Mouse (Mus musculus): ENCODE measurements around the gene R3hdm1. TPM values are rescaled to one million over a fixed set of nuclear protein-coding genes. Genes with fewer than 3 reads are reported as not detected.

Gene R3hdm1
- 81.2 and 89.3 TPM in 2 replicates for polyA plus RNA-seq (2014; fragmentation: Nextera tagmentation; extraction: Ambion mirVana)

- DNase-seq (ENCODE audit: low spot score): peak; percentile 94
- Histone ChIP-seq H3K4me3 (ENCODE audit: low read depth, low read length) (peak within 1 kb of the TSS; percentile 87), H3K9me3 (ENCODE audit: control insufficient read depth, low read length) (no peaks in the 10 kb centered on the region), H3K9ac (ENCODE audit: low read depth, low read length) (peak within 1 kb of the TSS; percentile 93), H3K27me3 (replicated peaks; ENCODE audit: control insufficient read depth, insufficient read depth, low read length) (no peaks in the 10 kb centered on the region), H3K27ac (ENCODE audit: low read depth, low read length) (peak within 1 kb of the TSS; percentile 83), H3K36me3 (ENCODE audit: control insufficient read depth, insufficient read depth, low read length) (no peaks in the 10 kb centered on the region), H3K4me1 (replicated peaks; ENCODE audit: control insufficient read depth, insufficient read depth, low read length) (peaks cover 3% of the 10 kb centered on the region), H3K4me2 (peak within 1 kb of the TSS; percentile 73)
- WGBS: 1% methylated on average over 43 of the region's 43 CpGs
- ATAC-seq (replicated peaks; ENCODE audit: low FRiP score): peak; percentile 92
Measured at GRCm38 (mm10) chr1:128102641-128103461, at the start of gene R3hdm1, which contains the start of gene Zranb3. R3hdm1 (plus strand) TSS chr1:128103301. Zranb3 (minus strand) TSS chr1:128103047.

DNA sequence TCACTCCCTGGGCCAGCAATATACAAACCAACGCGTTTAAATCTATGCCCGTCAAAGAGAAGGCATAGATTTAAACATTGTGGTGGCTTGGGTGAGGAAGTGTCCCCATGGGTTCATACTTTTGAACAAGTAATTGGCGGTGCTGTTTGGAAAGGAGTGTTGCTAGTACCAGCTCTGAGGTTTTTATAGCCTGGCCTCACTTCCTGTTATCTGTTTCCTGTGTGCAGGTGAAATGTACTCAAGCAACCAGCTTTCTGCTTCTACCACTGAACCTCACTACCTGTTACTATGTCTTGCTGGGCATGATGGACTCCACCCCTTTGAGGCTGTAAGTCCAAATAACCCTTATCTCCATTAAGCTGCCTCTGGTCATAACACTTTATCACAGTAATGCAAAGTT, 45.8 kb upstream of the R3hdm1 start:
- no peak overlapping the region for H3K27ac ChIP-seq (ENCODE audit: low read depth, low read length)
- peaks cover 9% of the 10 kb centered on the region; the same call in 1 of the 2 replicates for H3K4me1 ChIP-seq (replicated peaks; ENCODE audit: control insufficient read depth, insufficient read depth, low read length)
- H3K9me3 ChIP-seq (ENCODE audit: control insufficient read depth, low read length): no peaks in the 10 kb centered on the region
- no peaks in the 10 kb centered on the region for H3K27me3 ChIP-seq (replicated peaks; ENCODE audit: control insufficient read depth, insufficient read depth, low read length)
- H3K36me3 ChIP-seq (ENCODE audit: control insufficient read depth, insufficient read depth, low read length): no peaks in the 10 kb centered on the region
- H3K4me2 ChIP-seq: no peak overlapping the region
- H3K4me3 ChIP-seq (ENCODE audit: low read depth, low read length): no peak overlapping the region
- no peak for DNase-seq (ENCODE audit: low spot score)
- WGBS: 90% methylated on average over 4 of the region's 4 CpGs
- H3K9ac ChIP-seq (ENCODE audit: low read depth, low read length): no peak overlapping the region
- ATAC-seq (replicated peaks; ENCODE audit: low FRiP score): 0 out of 2 replicates have a peak, but pooled peaks have one; percentile 10

DNA sequence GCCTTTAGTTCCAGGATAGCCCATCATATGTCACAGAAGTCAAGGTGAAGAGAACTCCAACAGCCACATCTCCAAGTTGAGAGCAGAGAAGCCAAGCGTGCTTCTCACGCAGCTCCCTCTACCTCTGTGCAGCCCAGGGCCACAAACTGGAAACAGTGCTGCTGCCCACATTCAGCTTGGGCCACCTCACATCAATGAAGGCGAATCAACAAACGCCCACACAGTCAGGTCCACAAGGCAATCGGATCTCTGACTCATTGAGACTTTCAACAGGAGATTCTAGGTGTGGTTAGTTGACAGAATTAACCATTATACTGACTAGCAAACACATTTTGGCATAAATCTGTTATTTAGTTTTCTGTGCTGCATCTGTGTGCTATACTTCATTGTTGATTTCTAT, 44.5 kb upstream of the R3hdm1 start:
- H3K4me2 ChIP-seq: no peak overlapping the region
- ATAC-seq (replicated peaks; ENCODE audit: low FRiP score) (no peak), DNase-seq (ENCODE audit: low spot score) (no peak)
- H3K9ac ChIP-seq (ENCODE audit: low read depth, low read length): no peak overlapping the region
- no peaks in the 10 kb centered on the region for H3K9me3 ChIP-seq (ENCODE audit: control insufficient read depth, low read length)
- H3K27ac ChIP-seq (ENCODE audit: low read depth, low read length): no peak overlapping the region
- H3K4me1 ChIP-seq (replicated peaks; ENCODE audit: control insufficient read depth, insufficient read depth, low read length): peaks cover 9% of the 10 kb centered on the region; the same call in 1 of the 2 replicates
- H3K27me3 ChIP-seq (replicated peaks; ENCODE audit: control insufficient read depth, insufficient read depth, low read length): no peaks in the 10 kb centered on the region
- H3K36me3 ChIP-seq (ENCODE audit: control insufficient read depth, insufficient read depth, low read length): no peaks in the 10 kb centered on the region
- WGBS: 85% methylated on average over 5 of the region's 5 CpGs
- H3K4me3 ChIP-seq (ENCODE audit: low read depth, low read length): no peak overlapping the region

- ATAC-seq (replicated peaks; ENCODE audit: low FRiP score) (no peak), DNase-seq (ENCODE audit: low spot score) (no peak)
- Histone ChIP-seq H3K4me2 (no peak overlapping the region), H3K4me1 (replicated peaks; ENCODE audit: control insufficient read depth, insufficient read depth, low read length) (peaks cover 9% of the 10 kb centered on the region; the same call in 1 of the 2 replicates), H3K9me3 (ENCODE audit: control insufficient read depth, low read length) (no peaks in the 10 kb centered on the region), H3K4me3 (ENCODE audit: low read depth, low read length) (no peak overlapping the region), H3K9ac (ENCODE audit: low read depth, low read length) (no peak overlapping the region), H3K27me3 (replicated peaks; ENCODE audit: control insufficient read depth, insufficient read depth, low read length) (no peaks in the 10 kb centered on the region), H3K27ac (ENCODE audit: low read depth, low read length) (no peak overlapping the region), H3K36me3 (ENCODE audit: control insufficient read depth, insufficient read depth, low read length) (no peaks in the 10 kb centered on the region)
- WGBS: 67% methylated on average over 8 of the region's 8 CpGs
Measured at GRCm38 (mm10) chr1:128060655-128061344, 42.3 kb upstream of the R3hdm1 start.

GRCm38 (mm10) chr1:128061401-128061800, 41.7 kb upstream of the R3hdm1 start:
- Histone ChIP-seq H3K4me2 (no peak overlapping the region), H3K27me3 (replicated peaks; ENCODE audit: control insufficient read depth, insufficient read depth, low read length) (no peaks in the 10 kb centered on the region), H3K9ac (ENCODE audit: low read depth, low read length) (no peak overlapping the region), H3K4me1 (replicated peaks; ENCODE audit: control insufficient read depth, insufficient read depth, low read length) (peaks cover 9% of the 10 kb centered on the region; the same call in 1 of the 2 replicates), H3K27ac (ENCODE audit: low read depth, low read length) (no peak overlapping the region), H3K4me3 (ENCODE audit: low read depth, low read length) (no peak overlapping the region), H3K36me3 (ENCODE audit: control insufficient read depth, insufficient read depth, low read length) (no peaks in the 10 kb centered on the region), H3K9me3 (ENCODE audit: control insufficient read depth, low read length) (no peaks in the 10 kb centered on the region)
- ATAC-seq (replicated peaks; ENCODE audit: low FRiP score): no peak
- no peak for DNase-seq (ENCODE audit: low spot score)
- 84% methylated on average over 1 of the region's 1 CpGs for WGBS

DNA sequence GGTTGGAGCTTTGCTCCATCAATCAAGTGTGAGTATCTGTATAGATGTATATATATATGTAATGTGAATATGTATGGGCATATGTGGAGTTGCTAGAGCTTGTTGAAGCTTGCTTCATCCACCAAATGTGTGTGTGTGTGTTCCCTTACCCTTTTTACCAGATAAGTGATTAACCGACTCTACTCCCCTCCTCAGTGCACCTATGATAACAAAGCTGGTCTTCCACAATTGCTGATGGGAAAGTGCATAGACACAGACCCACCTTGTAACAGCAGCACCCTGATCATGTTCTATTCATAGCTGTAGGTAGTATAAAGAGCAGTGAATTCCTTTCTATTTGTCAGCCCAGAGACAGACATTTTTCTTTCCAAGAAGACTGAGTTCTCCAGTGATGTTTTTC, 40.9 kb upstream of the R3hdm1 start:
- no peaks in the 10 kb centered on the region; the same call in 1 of the 2 replicates for H3K9me3 ChIP-seq (ENCODE audit: control insufficient read depth, low read length)
- DNase-seq (ENCODE audit: low spot score) (no peak), ATAC-seq (replicated peaks; ENCODE audit: low FRiP score) (peak; percentile 56)
- WGBS: 64% methylated on average over 1 of the region's 1 CpGs
- H3K4me1 ChIP-seq (replicated peaks; ENCODE audit: control insufficient read depth, insufficient read depth, low read length): peaks cover 9% of the 10 kb centered on the region; the same call in 1 of the 2 replicates
- H3K4me2 ChIP-seq: no peak overlapping the region
- H3K36me3 ChIP-seq (ENCODE audit: control insufficient read depth, insufficient read depth, low read length): peaks cover 3% of the 10 kb centered on the region; the same call in 1 of the 2 replicates
- H3K27me3 ChIP-seq (replicated peaks; ENCODE audit: control insufficient read depth, insufficient read depth, low read length): no peaks in the 10 kb centered on the region
- no peak overlapping the region for H3K27ac ChIP-seq (ENCODE audit: low read depth, low read length)
- no peak overlapping the region for H3K4me3 ChIP-seq (ENCODE audit: low read depth, low read length)
- H3K9ac ChIP-seq (ENCODE audit: low read depth, low read length): no peak overlapping the region

GRCm38 (mm10) chr1:128064716-128065115, 38.4 kb upstream of the R3hdm1 start:
- no peaks in the 10 kb centered on the region; the same call in 1 of the 2 replicates for H3K9me3 ChIP-seq (ENCODE audit: control insufficient read depth, low read length)
- H3K4me3 ChIP-seq (ENCODE audit: low read depth, low read length): no peak overlapping the region
- H3K4me2 ChIP-seq: no peak overlapping the region
- peaks cover 3% of the 10 kb centered on the region; the same call in 1 of the 2 replicates for H3K36me3 ChIP-seq (ENCODE audit: control insufficient read depth, insufficient read depth, low read length)
- no peak overlapping the region for H3K9ac ChIP-seq (ENCODE audit: low read depth, low read length)
- no peak overlapping the region for H3K27ac ChIP-seq (ENCODE audit: low read depth, low read length)
- WGBS: 88% methylated on average over 6 of the region's 6 CpGs
- H3K27me3 ChIP-seq (replicated peaks; ENCODE audit: control insufficient read depth, insufficient read depth, low read length): no peaks in the 10 kb centered on the region
- H3K4me1 ChIP-seq (replicated peaks; ENCODE audit: control insufficient read depth, insufficient read depth, low read length): peaks cover 16% of the 10 kb centered on the region
- DNase-seq (ENCODE audit: low spot score): no peak
- ATAC-seq (replicated peaks; ENCODE audit: low FRiP score): no peak

DNA sequence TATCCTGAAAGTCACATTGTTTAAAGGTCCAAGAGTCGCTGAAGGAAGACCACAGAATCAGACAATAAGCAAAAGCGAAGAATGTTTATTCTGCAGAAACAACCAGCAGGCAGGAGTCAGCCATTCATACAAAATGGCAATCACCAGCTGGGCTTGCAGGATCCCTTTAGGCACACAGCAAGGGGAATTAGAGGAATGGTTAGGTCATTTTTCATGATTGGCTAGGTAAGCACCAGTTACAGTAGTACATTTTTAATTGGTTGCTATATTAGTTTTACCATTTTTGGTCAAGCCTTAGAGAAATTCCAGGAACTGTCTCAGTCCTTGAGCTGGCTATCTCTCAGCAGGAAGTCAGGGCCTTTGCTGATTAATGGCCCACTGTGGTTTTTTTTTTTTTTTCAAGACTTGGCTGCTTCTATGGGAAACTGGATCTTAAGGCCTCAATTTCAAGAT, 34.1 kb upstream of the R3hdm1 start:
- ATAC-seq (replicated peaks; ENCODE audit: low FRiP score): peak; percentile 87
- peak overlapping the region; percentile 74 for H3K27ac ChIP-seq (ENCODE audit: low read depth, low read length)

More for the DNA sequence above, 34.1 kb upstream of the R3hdm1 start:
- DNase-seq (ENCODE audit: low spot score): no peak
- H3K4me2 ChIP-seq: peak overlapping the region; percentile 26; the same call in 1 of the 2 replicates
- H3K4me3 ChIP-seq (ENCODE audit: low read depth, low read length): no peak overlapping the region
- H3K4me1 ChIP-seq (replicated peaks; ENCODE audit: control insufficient read depth, insufficient read depth, low read length): peaks cover 14% of the 10 kb centered on the region
- H3K36me3 ChIP-seq (ENCODE audit: control insufficient read depth, insufficient read depth, low read length): peaks cover 3% of the 10 kb centered on the region; the same call in 1 of the 2 replicates
- H3K9ac ChIP-seq (ENCODE audit: low read depth, low read length): no peak overlapping the region
- WGBS: 44% methylated on average over 2 of the region's 2 CpGs
- no peaks in the 10 kb centered on the region; the same call in 1 of the 2 replicates for H3K9me3 ChIP-seq (ENCODE audit: control insufficient read depth, low read length)
- no peaks in the 10 kb centered on the region for H3K27me3 ChIP-seq (replicated peaks; ENCODE audit: control insufficient read depth, insufficient read depth, low read length)

All from liver, embryonic 11.5 days (tissue).